Mouse (Mus musculus) thymus, adult 2 months (tissue): ENCODE data around the gene Ampd3.

Source experiments
- CTCF ChIP-seq: fragments of 200-500 bp; IDR thresholded peaks from 2 replicates; pipeline ENCODE4 v1.5.1; 2012; ENCODE audit warnings: mild to moderate bottlenecking, control low read depth, low read length, moderate library complexity, borderline replicate concordance; ENCODE audit not compliant: control insufficient read depth, poor library complexity, insufficient read depth; ENCODE audit errors: extremely low read depth
- POLR2A ChIP-seq: fragments of 200-500 bp; IDR thresholded peaks from 2 replicates; pipeline ENCODE4 v1.6.1; 2012; ENCODE audit warnings: mild to moderate bottlenecking, low read length, control low read depth, moderate library complexity; ENCODE audit not compliant: control insufficient read depth, poor library complexity, insufficient read depth; ENCODE audit errors: extremely low read depth

GRCm38 (mm10) chr7:110847321-110847720, 79.3 kb downstream of the Ampd3 start:
- TF ChIP-seq CTCF (no peak), POLR2A (no peak)
